Mouse (Mus musculus) stomach, postnatal 0 days (tissue): ENCODE data around the gene Timm29. TPM values are rescaled to one million over a fixed set of nuclear protein-coding genes. Genes with fewer than 3 reads are reported as not detected.
"Not testable (repeated sequence)": the region's sequence is repeated elsewhere in the genome, so short reads cannot be mapped to it uniquely, and the experiment has no call there.

Source experiments
- ATAC-seq: fragments of 200-750 bp; cut with Nextera tagmentation; 2 replicates; pipeline ENCODE4 v1.8.0; 2017; ENCODE audit not compliant: low FRiP score, low TSS enrichment
- DNase-seq: peaks from one replicate; pipeline ENCODE4 v3.0.0-alpha.2; 2016; ENCODE audit warnings: low spot score
- H3K27ac ChIP-seq: fragments of 300-500 bp; sonication (generic); replicated peaks from 2 replicates; pipeline ENCODE4 v1.5.1; 2014; ENCODE audit warnings: mild to moderate bottlenecking, control low read depth
- H3K27me3 ChIP-seq: fragments of 300-500 bp; sonication (generic); 2 replicates; pipeline ENCODE4 v1.6.1; 2014; ENCODE audit warnings: low read length; ENCODE audit not compliant: control insufficient read depth, insufficient read depth
- H3K36me3 ChIP-seq: fragments of 300-500 bp; sonication (generic); 2 replicates; pipeline ENCODE4 v1.6.1; 2014; ENCODE audit warnings: low read length, mixed read lengths; ENCODE audit not compliant: control insufficient read depth, insufficient read depth
- H3K4me1 ChIP-seq: fragments of 300-500 bp; sonication (generic); replicated peaks from 2 replicates; pipeline ENCODE4 v1.6.1; 2014; ENCODE audit warnings: antibody characterized with exemption; ENCODE audit not compliant: control insufficient read depth, insufficient read depth
- H3K4me2 ChIP-seq: fragments of 300-500 bp; sonication (generic); replicated peaks from 2 replicates; pipeline ENCODE4 v1.6.1; 2014; ENCODE audit warnings: low read depth, mild to moderate bottlenecking, control low read depth, moderate library complexity
- H3K4me3 ChIP-seq: fragments of 300-500 bp; sonication (generic); 2 replicates; pipeline ENCODE4 v1.5.1; 2014; ENCODE audit warnings: low read depth, low read length, control low read depth
- H3K9ac ChIP-seq: fragments of 300-500 bp; sonication (generic); 2 replicates; pipeline ENCODE4 v1.6.1; 2014; ENCODE audit warnings: mild to moderate bottlenecking, low read length, control low read depth, mixed read lengths
- H3K9me3 ChIP-seq: fragments of 300-500 bp; sonication (generic); 2 replicates; pipeline ENCODE4 v1.6.1; 2016; ENCODE audit warnings: low read length; ENCODE audit not compliant: control insufficient read depth
- CTCF ChIP-seq: IDR thresholded peaks from 2 replicates; pipeline ENCODE4 v1.5.1; 2016; ENCODE audit warnings: antibody characterized with exemption, low read depth, mild to moderate bottlenecking, moderate library complexity
- EP300 ChIP-seq: optimal IDR thresholded peaks from 2 replicates; pipeline ENCODE3; 2016; ENCODE audit warnings: antibody characterized with exemption
- WGBS: fragments of 180-500 bp; shearing (Covaris S2); extraction: QIAGEN DNeasy Blood & Tissue Kit; methylation state at CpG from one replicate; pipeline ENCODE4 v1.1.7; 2014; 5-methylcytosine and 5-hydroxymethylcytosine counted together
- polyA plus RNA-seq: library from polyadenylated mRNA; unstranded; fragments of >200 nt; fragmentation: Nextera tagmentation; extraction: Ambion mirVana; gene quantifications from 2 replicates; pipeline ENCODE4 v1.2.1, GENCODE M21; 2015

Gene Timm29
- polyA plus RNA-seq, 1 experiment from 2014 or later, result 16.5 TPM

GRCm38 (mm10) chr9:21588350-21588749, 4.2 kb upstream of the Timm29 start:
- Histone ChIP-seq H3K27ac (no peak overlapping the region), H3K36me3 (peaks cover 49% of the 10 kb centered on the region), H3K4me1 (no peaks in the 10 kb centered on the region), H3K4me2 (no peak overlapping the region), H3K9ac (no peak overlapping the region), H3K27me3 (no peaks in the 10 kb centered on the region), H3K9me3 (no peaks in the 10 kb centered on the region), H3K4me3 (no peak overlapping the region)
- TF ChIP-seq CTCF (no peak), EP300 (no peak)
- no peak for ATAC-seq
- 82% methylated on average over 8 of the region's 8 CpGs for WGBS
- DNase-seq, result no peak

DNA sequence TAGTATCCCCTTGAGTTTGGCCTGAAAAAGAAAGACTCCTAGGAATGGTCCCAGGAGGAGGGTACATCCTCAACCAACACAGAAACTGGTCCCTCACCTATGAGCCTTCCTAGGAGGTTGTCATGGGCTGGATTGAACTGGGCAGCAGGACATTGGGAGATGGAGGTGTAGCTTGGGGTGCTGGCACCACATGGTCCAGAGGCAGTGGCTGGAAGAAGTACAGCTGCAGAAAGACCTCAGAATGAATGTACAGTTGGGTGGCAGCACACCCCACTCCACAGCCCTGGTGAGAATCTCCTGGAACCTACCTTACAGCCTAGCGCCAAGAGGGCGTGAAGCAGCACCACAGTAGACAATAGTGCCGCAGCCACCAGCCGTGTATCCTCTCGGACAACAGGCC, 3.0 kb upstream of the Timm29 start:
- no peak overlapping the region for H3K4me2 ChIP-seq
- H3K4me1 ChIP-seq, result no peaks in the 10 kb centered on the region
- no peaks in the 10 kb centered on the region for H3K9me3 ChIP-seq
- peaks cover 46% of the 10 kb centered on the region for H3K36me3 ChIP-seq
- WGBS, result 85% methylated on average over 5 of the region's 5 CpGs
- DNase-seq (no peak), ATAC-seq (no peak)
- no peak overlapping the region for H3K27ac ChIP-seq
- TF ChIP-seq EP300 (no peak), CTCF (no peak)
- H3K9ac ChIP-seq, result no peak overlapping the region
- no peaks in the 10 kb centered on the region for H3K27me3 ChIP-seq
- no peak overlapping the region for H3K4me3 ChIP-seq

DNA sequence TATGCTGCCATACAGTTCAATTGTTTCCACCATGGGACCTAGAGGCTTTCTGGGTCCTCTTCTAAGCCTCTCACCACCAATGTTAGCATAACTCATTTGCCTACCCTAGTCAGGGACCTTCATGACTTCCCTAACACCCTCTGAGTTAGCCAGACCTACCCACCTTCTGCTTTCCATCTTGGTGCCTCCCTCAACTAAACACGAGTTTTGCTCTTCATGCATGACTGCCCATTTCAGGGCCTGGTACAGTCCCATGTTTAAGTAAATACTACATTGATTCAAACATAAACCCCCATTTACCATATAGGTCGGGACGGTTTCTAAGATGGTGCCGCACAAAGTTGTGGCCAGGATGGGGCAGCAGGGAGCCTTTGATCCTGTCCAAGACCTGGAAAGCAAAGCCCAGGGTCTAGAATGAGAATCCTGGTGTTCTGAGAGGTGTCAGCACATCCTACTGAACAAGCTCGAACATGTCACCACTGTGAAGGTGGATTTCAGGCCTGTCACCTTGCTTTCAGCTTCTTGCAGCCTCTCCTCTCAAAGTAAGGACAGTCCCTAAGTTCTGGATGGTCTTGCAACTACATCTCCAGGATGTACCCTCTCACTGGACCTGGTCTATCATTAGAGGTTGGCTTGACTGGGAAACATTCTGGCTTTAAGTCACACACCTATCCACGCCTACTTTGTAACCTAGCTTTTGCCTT, 1.2 kb upstream of the Timm29 start:
- Histone ChIP-seq H3K36me3 (peaks cover 31% of the 10 kb centered on the region), H3K9ac (no peak overlapping the region), H3K4me3 (no peak overlapping the region), H3K27ac (0 out of 2 replicates have a peak overlapping the region, but pooled peaks have one; percentile 78), H3K27me3 (no peaks in the 10 kb centered on the region), H3K4me1 (no peaks in the 10 kb centered on the region), H3K9me3 (no peaks in the 10 kb centered on the region), H3K4me2 (peak overlapping the region; percentile 97; the same call in 1 of the 2 replicates)
- WGBS, result 79% methylated on average over 6 of the region's 6 CpGs
- no peak for ATAC-seq
- no peak for TF ChIP-seq CTCF
- TF ChIP-seq EP300, result no peak
- no peak for DNase-seq

DNA sequence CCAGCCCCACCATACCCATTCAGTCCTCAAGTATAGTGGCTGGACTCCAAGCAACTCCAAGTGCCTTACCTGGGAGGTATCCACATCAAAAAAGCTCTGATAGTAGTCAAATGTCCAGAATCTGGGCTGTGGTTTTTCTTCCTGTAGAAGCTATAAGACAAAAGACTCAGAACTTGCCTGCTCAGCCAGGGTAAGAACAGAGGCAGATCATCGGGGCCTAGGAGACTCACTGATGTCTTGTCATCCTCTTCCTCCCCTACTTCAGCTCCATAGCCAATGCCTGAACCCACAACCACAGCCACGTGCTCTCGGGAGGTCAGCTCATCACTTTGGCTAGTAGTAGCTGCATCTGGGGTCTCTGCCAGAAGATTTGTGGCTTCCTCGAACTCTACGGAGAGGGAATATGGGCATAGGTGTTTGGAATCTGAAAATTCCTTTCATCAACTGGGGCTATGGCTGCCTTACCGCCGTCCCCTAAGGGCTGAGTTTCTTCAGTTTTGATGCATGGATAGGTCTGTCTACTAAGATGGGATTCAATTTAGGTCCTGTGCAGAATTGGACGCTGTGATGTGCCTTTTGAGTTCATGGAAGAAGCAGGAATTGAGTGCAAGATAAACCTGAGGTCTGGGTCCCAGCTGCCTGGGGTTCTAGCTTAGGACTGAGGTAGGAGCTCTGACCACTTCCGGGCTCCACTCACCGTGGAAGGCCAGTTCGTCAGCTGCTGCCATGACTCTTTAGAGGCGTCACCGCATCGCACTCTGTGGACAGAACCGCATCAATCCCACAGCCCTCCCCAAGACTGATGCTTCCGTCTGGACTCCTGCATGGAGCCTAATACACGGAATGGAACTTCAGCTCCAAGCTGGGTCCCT, 455 bp upstream of the Timm29 start:
- Histone ChIP-seq H3K4me2 (peak overlapping the region; percentile 97), H3K4me3 (peak overlapping the region; percentile 76), H3K27ac (peak overlapping the region; percentile 78), H3K9me3 (no peaks in the 10 kb centered on the region), H3K36me3 (peaks cover 24% of the 10 kb centered on the region), H3K4me1 (no peaks in the 10 kb centered on the region), H3K27me3 (no peaks in the 10 kb centered on the region), H3K9ac (peak overlapping the region; percentile 89)
- no peak for TF ChIP-seq CTCF
- TF ChIP-seq EP300, result no peak
- DNase-seq (no peak), ATAC-seq (peak; percentile 79)
- WGBS, result 14% methylated on average over 17 of the region's 17 CpGs

GRCm38 (mm10) chr9:21593122-21593721, 700 bp downstream of the Timm29 start:
- DNase-seq (peak; percentile 59), ATAC-seq (peak; percentile 65)
- peak overlapping the region; percentile 90 for H3K27ac ChIP-seq
- no peaks in the 10 kb centered on the region for H3K4me1 ChIP-seq
- H3K9ac ChIP-seq, result peak overlapping the region; percentile 89
- H3K4me3 ChIP-seq, result peak overlapping the region; percentile 76
- no peaks in the 10 kb centered on the region for H3K9me3 ChIP-seq
- no peak for TF ChIP-seq CTCF
- no peak for TF ChIP-seq EP300
- no peaks in the 10 kb centered on the region for H3K27me3 ChIP-seq
- peak overlapping the region; percentile 97 for H3K4me2 ChIP-seq
- H3K36me3 ChIP-seq, result peaks cover 15% of the 10 kb centered on the region
- WGBS, result under 1% methylated on average over 69 of the region's 69 CpGs

- not testable (repeated sequence) for H3K4me3 ChIP-seq, H3K36me3 ChIP-seq, DNase-seq, H3K27me3 ChIP-seq, ATAC-seq, H3K9ac ChIP-seq, H3K9me3 ChIP-seq, H3K27ac ChIP-seq, H3K4me1 ChIP-seq
- peak overlapping the region; percentile 97 for H3K4me2 ChIP-seq
- WGBS, result 74% methylated on average over 8 of the region's 8 CpGs
Observed at GRCm38 (mm10) chr9:21594350-21594749, 1.8 kb downstream of the Timm29 start.
